Mouse (Mus musculus): ENCODE data around the gene Klhl33.
"Not testable (repeated sequence)": the region's sequence is repeated elsewhere in the genome, so short reads cannot be mapped to it uniquely, and the experiment has no call there.

Klhl33 gene

DNA sequence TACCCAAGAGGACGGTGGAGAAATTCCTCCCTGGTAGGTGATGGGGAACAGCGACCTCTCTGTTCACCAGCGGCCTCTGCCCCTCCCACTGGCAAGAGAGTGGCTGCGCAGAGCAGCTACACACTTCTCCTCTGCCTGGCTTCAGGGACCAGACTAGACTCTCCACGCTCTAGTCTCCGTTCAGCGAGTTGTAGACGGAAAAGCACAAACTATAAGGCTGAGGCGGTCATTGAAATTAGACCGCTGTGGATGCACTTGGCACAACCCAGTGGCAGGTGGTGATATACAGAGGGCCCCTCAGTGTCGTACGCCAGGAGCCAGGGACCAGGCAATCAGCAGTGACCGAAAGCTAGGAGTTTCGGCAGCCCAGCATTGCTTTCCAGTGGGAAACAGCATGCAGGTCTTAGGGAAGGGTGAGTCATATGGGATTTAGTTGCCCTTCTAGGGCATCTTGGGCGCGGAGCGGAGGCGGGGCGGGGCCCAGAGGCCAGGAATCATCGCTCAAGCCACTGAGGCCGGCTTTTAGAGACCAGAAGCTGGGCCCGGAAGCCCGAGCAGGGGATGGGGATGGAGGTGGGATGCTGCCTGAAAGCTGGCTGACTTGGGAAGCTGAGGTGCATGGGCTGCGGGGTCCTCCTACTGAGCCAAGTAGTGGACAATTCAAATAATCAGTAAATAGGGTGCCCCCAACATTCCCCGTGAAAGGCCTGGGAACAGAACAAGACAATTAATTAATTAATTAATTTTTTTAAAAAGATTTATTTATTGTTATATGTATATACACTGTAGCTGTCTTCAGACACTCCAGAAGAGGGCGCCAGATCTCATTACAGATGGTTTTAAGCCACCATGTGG lies 6.9 kb upstream of the Klhl33 start:
- DNase-seq (ENCODE audit: low spot score) = peak; percentile 78

DNA sequence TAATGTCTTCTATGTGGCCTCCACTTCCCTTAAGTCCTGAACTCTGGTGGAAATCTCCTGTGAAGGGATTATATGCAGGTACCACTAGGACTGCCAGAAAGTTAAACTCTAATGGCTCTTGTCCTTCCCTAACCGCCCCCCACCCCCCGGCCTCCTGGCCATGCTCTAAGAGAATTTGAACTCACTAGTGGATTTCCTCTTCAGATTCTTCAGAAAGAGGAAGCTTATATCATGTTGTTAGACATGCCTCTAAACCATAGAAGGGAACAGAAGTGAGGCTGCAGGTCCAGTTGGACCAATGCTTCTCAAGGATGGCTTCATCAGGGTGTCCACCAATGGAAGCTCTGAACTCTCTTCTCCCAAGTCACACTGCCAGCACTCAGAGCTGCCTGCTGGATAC lies 685 bp upstream of the Klhl33 start:
- not testable (repeated sequence) for DNase-seq (ENCODE audit: low spot score)

DNA sequence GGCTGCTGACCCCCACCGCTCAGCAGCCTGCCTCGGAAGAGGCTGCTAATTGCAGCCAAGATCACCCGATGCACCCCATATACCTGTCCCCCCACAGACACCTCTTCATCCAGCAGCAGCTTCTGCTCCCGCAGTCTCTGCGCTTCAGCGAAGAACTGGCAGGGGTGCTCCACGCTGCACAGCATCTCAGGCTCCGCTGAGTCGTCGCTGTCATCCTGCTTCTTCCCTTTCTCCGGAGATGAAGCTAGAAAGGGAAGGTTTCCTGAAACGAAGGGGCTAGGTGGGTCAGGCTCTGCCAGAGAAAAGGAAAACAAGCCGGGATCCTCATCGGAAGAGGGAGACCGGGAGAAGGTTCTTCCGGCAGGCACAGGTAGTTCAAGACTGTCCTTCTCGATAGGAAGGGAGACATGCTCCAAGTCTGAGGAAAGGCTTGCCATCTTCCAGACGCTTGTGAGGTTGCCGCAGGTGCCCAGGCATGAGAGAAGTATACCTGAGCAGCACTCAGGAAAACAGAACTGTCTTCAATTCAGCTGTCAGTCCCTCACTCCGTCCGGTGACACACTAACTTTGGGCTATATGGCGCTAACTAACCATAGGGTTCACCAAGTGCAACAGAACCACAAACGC lies 447 bp downstream of the Klhl33 start:
- peak; percentile 32 for DNase-seq (ENCODE audit: low spot score)

DNA sequence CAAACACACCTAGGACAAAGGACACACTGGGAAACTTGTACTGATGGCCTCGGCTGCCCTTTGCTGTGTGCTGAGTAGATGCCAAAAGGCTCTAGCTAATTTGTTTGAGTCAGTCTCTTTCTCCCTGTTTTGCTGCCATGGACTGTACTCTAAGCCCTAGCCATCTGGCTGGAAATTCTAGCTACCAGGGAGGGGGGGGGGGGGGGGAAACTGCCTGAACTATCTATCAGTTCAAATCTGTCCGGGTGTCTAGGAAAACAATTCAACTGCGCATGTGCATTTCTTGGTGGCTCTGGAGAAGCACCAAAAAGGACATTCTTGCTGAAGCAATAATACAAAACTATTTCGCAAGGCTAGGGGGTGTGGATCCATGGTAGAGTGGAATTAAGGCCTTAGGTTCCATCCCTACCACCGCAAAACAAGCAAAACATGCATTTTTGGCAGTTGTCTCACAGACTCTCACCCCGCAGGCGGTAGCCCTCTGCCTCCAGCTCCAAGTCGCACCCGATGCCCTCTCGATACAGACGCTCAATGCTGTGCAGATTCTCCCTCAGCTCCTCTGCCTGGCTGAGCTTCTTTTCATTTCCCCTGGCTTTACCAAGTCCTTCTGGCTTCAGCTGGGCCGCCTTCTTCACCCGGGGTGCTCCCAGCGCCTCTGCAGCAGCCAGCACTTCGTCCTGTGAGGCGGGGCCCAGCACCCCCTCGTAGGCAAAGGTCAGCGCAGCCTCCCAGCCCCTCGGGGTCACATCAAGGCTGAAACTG lies 1.1 kb downstream of the Klhl33 start:
- DNase-seq (ENCODE audit: low spot score) = peak; percentile 28

DNA sequence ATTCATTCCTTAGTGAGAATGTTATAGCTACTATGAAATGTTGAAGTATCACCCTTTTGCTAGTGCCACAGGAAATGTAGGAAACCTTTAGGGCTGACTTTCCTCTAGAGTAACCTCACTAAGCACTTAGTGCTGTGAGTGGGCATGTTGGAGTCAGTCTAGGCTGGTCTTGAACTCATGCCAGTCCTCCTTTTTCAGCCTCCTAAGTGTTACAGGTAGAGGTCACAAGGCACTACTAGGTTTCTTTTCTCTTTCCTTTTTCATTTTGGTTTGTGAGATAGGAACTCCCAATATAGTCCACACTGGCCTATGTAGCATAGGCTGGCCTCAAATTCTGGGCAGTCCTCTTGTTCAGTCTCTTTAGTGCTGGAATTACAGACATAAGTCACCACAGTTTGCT lies 1.9 kb downstream of the Klhl33 start:
- no peak for DNase-seq (ENCODE audit: low spot score)

DNA sequence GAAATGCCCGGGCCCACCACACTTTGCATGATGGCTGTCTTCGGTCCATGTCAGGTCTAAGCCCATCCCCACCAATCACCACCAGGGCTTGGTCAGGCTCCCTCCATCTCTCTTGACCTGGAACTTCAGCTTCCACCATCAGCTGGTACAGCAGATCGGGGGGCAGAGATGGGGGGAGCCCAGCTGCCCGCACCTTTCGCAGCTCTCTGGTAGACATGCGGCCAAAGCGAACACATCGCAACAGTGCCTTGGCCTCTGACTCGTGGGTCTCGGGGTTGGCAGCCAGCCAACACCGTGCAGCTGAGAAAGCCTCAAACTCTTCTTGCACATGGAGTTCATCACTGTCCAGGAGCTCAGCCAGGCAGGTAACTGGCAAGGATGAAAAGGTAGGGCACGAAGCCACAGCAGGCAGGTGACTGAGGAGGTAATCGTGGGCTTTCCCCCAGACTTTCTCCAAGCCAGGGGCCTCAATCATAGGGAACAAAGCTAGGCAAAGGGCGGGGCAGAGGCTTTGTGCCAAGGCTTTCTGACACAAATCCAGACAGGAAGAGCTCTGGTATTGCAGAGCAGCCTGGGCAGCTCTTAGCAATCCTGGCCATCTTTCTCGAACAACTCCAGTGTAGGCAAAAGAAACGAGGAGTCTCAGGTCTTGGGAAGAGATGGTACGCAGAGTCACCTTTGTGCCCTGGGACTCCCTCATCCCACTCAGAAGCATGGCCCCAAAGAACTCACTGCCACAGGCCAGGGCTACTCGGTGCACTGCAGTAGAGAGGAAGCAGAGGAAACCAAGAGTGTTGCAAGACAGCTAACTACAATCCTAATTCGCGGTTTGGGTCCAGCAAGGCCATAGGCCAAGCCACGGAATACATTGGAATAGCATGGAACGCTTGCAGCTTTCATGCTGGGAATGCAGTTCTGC lies 4.5 kb downstream of the Klhl33 start:
- no peak for DNase-seq (ENCODE audit: low spot score)

DNA sequence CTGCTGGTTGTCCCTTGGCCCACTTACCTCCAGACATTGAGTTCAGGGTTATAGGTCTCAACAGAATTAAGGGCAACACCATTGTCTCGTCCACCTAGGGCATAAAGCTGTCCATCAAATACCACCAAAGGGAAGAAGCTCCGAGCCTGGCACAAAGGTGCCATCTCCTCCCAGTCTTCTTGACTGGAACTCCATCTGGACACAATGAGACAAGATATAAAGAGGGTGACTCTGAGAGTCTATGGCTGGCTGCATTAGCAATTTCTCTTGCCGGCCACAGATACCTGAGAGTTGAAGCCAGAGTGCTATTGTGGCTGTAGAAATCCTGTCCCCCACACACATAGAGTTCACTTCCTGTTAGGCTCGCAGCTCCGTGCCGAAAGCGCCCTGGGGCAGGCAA lies 5.2 kb downstream of the Klhl33 start:
- DNase-seq (ENCODE audit: low spot score) = no peak

DNA sequence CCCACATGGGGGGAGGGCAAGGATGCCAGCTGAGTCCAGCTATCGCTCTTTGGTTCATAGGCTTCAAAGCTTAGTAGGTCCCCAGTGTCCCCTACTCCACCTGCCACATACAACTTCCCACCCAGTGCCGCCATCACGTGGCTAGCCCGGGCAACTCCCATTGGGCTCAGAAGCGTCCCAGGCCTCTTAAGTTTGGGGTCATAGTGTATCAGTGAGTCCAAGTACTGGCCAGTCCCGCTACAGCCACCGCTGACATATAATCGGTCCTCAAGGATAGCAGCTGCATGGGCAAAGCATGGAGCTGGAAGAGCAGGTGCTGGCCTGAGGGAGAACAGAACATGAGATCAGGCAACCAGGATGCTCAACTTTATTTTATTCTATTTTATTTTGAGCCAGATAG lies 5.7 kb downstream of the Klhl33 start:
- no peak for DNase-seq (ENCODE audit: low spot score)

DNA sequence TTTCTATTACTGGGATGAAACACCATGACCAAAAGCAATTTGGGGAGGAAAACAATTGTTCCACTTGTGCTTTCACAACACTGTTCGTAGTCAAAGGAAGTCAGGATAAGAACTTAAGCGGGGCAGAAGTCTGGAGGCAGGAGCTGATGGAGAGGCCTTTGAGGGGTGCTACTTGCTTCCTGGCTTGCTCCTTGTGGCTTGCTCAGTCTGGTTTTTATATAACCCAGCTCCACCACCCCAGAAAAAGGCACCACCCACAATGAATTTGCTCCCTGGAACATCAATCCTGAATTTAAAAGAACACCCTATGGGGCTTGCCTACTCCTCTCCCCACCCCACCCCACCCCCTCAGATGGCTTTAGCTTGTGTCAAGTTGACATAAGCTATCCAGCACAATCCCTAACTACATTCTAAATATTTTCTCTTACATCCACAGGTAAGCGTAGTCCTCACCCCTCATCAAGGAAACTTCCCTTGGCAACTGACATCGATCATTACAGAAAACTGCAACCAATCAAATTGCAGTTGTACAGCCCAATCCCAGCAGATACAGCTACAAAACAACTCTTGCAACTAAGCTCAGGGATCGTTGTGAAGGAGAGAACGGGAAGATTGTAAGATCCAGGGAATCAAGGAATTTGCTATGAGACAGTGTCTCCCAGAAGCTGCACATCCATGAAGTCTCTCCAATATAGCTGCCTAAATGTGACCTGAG lies 20.9 kb downstream of the Klhl33 start:
- DNase-seq (ENCODE audit: low spot score) = no peak

DNA sequence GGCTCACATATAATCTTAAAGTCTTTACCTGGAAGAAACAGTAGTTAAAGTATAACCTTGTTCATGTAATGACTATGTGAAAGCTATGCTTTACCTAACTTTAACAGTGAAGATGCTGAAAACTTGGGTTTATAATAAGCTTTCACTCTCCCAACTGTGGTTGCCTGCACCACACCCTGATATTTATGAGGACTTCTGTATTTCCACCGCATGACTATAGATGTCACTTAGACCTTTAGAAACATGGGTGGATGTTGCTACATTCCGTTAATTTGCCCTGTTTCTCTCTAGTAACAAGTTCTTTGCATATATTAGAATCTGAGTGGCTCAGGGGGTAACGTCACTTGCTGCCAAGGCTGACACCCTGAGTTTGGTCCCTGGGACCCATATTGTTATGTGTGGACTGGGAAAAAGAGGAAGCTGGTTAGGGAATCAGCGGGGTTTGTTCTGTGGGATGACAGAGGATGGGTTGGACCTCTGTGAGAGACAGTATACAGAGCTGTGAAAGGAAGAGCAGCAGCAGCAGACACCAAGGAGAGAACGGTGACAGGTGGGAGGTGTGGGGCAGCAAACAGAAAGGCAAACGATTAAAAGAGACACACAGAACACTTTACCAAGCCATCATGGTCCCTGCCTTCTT lies 21.6 kb downstream of the Klhl33 start:
- DNase-seq (ENCODE audit: low spot score) = no peak

DNA sequence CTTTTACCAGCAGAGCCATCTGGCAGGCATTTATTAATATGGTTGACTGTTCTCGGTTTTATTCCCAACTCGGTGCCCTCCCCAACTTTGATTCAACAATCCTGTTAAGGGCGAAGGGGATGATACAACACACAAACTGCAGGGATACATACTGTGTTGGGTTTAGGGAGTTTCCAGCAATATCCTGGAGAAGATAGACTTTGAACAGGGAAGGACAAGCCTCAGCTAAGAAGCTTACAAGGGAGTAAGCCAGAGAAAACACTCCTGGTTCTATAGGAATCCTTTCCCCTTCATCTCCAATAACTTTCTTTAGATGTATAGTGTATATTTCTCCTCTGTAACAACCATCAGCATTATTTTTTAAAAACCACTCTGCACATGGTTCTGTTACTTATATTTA lies 22.1 kb downstream of the Klhl33 start:
- no peak for DNase-seq (ENCODE audit: low spot score)

DNA sequence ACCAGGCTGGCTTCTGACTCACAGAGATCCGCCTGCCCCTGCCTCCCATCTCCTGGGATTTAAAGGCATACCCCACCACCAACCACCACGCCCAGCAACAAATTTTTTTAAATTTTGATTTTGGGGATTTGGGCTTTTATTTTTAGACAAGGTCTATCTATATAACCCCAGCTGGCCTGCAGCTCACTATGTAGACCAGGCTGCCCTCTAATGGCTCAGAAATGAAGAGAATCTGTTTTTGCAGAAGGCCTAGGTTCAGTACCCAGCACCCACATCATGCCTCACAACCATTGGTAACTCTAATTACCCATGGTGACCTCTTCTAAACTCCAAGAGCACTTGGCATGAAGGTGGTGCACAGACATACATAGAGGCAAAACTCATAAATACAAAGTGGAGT lies 26.0 kb downstream of the Klhl33 start:
- DNase-seq (ENCODE audit: low spot score) = no peak

DNA sequence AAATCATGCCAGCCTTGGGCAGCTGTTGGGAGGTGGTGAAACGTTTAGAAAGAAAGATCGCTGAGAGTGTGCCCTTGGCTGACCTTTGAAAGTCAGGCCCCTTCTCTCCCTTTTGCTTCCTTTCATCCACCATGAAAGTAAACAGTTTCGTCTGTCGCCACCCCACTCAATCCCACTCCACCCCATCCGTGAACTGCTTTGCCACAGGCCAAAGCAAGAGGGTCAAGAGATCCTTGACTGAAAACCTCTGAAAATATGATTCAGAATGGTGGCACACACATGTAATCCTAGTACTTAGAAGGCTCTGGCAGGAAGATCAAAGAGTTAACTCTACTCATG lies 26.5 kb downstream of the Klhl33 start:
- no peak for DNase-seq (ENCODE audit: low spot score)

DNA sequence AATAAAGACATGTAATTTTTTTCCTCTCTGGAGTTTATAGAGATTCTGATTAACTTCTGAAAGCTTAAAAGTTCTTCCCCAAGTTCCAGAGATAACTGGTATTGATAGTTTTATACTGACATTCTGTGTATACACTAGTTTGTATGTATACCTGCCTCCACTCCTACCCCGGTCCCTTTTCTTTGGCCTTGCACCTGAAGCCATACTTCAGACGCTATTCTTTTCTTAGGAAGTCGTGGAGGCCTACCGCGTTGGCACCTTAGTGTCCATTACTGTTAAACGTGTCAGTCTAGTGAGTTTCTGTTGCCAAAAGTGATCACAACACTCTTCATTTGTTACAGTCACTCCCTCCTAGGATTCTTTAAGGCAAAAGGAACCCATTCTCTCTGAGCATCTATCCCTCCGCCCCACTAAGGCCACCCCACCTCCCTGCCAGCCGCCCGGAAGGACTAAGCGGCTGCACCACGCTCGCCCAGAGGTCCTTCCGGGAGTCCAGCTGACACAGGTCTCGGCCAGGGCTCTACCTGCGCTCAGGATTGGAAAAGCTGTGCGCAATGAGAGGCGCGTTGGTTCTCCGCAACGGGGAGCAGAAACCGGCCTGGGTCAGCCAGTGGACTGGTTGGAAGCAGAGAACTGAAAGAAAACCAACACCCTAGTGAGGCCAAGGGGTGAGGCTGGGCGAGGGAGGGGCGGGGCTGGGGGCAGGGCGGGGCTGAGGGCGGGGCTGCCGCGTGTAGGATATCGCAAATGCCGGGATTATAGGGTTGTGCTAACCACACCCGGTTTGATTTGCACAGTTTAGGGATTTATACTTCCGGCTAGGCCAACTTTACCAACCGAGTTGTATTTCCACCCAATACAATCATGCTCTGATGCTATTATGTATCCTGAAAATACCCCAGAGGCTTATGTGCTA lies 27.2 kb downstream of the Klhl33 start, which contains the start of gene Tep1:
Gene Tep1, minus strand, starts transcription at position 672 of the 916 bp plus-strand sequence.
- DNase-seq (ENCODE audit: low spot score) = peak; percentile 76

DNA sequence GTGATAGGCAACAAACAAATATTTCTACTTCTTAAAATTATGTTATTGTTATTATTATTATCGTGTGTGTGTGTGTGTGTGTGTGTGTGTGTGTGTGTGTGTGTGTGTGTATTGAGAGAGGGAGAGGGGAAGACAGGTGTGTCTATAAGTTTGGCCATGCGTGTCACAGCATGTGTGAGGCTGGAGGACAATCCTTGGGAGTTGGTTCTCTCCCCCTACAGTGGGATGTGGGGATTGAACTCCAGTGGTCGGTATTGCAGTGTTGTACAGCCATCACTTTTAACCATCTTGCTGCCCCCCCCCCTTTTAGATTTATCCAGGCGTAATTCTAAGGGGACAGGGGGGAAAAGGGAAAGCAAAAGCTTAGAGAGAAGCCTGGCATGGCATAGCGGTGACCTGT lies 28.7 kb downstream of the Klhl33 start:
- DNase-seq (ENCODE audit: low spot score) = no peak

DNA sequence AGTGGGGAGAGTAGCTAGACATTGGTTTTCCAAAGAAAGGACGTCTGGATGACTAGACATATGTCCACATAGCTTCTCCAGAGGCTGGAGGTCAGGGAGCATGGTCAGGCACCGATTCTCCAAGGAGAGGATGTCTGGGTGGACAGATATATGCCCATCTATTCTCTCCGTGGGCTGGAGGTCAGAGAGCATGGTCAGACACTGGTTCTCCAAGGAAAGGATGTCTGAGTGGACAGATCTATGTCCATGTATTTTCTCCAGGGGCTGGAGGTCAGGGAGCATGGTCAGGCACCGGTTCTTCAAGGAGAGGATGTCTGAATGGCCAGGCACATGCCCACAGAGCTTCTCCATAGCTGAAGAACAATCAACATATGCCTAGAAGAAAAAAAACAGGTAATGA lies 29.1 kb downstream of the Klhl33 start:
- DNase-seq (ENCODE audit: low spot score) = no peak

DNA sequence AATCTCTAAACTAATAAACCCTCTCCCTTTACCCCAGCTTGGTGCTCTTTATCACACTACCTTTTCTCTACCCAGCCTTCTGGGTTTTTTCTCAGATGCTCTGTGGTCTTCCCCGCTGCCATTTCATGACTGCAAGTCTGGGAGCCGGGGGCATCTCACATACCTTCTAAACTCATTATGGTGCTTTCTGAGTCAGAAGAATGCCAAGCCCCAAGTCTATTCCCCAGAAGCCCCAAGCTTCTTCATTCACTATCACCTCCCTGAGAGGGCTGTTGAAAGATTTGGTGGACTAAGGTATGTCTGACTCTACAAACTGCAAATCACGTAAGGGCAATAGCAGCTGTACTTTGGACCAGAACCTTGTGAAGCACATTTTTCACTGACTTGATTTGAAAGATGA lies 30.3 kb downstream of the Klhl33 start:
- no peak for DNase-seq (ENCODE audit: low spot score)

DNA sequence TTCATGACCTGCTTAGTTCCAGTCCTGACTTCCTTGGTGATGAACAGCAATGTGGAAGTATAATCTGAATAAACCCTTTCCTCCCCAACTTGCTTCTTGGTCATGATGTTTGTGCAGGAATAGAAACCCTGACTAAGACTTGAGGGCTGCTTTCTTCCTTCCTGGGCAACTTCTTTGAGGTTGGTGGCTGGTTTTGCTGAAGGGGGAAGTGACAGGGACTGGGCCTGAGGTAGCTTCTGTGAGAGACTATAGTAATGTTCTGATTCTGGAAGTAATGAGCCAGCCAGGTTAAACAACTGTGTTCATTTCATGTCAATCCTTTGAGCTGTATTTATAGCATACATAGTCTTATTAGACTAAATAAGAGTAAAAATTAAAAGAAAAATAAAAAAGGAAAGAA lies 32.3 kb downstream of the Klhl33 start:
- DNase-seq (ENCODE audit: low spot score) = not testable (repeated sequence)

DNA sequence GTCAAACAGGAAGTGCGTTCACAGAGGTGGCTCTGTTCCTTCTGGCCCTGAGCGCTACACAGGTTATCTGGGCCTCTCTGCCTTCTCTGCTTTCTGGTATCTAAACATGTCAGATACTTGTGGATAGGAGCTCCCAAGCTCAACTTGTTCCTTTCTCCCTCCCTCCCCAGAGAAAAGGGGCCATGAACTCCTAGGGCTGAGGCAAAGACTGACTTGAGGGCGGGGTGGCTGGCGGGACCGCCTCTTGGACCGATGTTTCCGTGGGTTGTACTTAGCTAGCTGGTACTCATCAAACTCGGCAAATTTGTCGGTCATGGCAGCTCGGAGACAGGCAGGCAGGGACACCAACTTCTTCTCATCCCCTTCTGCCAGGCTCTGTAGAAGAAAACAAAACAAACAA lies 34.7 kb downstream of the Klhl33 start:
- DNase-seq (ENCODE audit: low spot score) = no peak

DNA sequence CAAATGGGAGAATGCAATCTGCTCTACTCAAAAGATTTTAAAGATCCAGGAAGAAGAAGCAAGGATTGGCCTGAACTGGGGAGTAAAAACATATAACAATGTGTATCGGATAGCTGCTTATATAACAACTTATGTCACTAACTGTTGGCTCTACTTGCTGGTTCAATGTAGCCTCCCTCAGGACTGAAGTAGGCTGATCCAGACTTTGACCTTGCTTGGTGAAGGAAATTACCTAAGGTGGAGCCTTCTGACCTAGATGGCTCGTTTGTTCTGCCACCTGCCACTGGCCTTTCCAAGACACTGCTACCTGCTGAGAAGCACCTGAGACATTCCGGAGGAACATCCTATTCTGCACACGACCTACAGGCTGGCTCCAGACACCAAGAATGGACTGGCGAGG lies 41.5 kb downstream of the Klhl33 start:
- DNase-seq (ENCODE audit: low spot score) = no peak
